Mouse (Mus musculus) lung, postnatal 10 days (tissue): ENCODE measurements around the gene Man2a2.
A peak's percentile ranks its signal among the peaks of the same experiment; 100 is the strongest.
"Not testable (repeated sequence)": the region's sequence is repeated elsewhere in the genome, so short reads cannot be mapped to it uniquely, and the experiment has no call there.

ENCODE experiments used
- DNase-seq: peaks from one replicate; pipeline ENCODE4 v3.0.0; 2021

Gene Man2a2

GRCm38 (mm10) chr7:80331433-80331832 lies 39.7 kb downstream of the Man2a2 start:
- DNase-seq: no peak

- DNase-seq: no peak
Observed at GRCm38 (mm10) chr7:80330278-80330677, 40.9 kb downstream of the Man2a2 start.

- DNase-seq: no peak
Observed at GRCm38 (mm10) chr7:80326076-80326475, 45.1 kb downstream of the Man2a2 start.

GRCm38 (mm10) chr7:80325292-80325868 lies 45.8 kb downstream of the Man2a2 start:
- no peak for DNase-seq

GRCm38 (mm10) chr7:80324816-80325119 lies 46.4 kb downstream of the Man2a2 start:
- DNase-seq: not testable (repeated sequence)

- peak; percentile 96 for DNase-seq
Observed at GRCm38 (mm10) chr7:80324043-80324815, 46.9 kb downstream of the Man2a2 start, which contains the start of gene Rccd1. TSS of gene Rccd1 (minus strand) at chr7:80324454.

- DNase-seq: no peak
Observed at GRCm38 (mm10) chr7:80323336-80323735, 47.8 kb downstream of the Man2a2 start.

- no peak for DNase-seq
Observed at GRCm38 (mm10) chr7:80319846-80320496, 51.2 kb downstream of the Man2a2 start.

GRCm38 (mm10) chr7:80318670-80319069 lies 52.5 kb downstream of the Man2a2 start:
- no peak for DNase-seq

- no peak for DNase-seq
Observed at GRCm38 (mm10) chr7:80317439-80318115, 53.6 kb downstream of the Man2a2 start.

GRCm38 (mm10) chr7:80315733-80316132 lies 55.4 kb downstream of the Man2a2 start:
- DNase-seq: no peak

GRCm38 (mm10) chr7:80310771-80311170 lies 60.4 kb downstream of the Man2a2 start:
- no peak for DNase-seq

GRCm38 (mm10) chr7:80307766-80308165 lies 63.4 kb downstream of the Man2a2 start:
- DNase-seq: no peak

- no peak for DNase-seq
Observed at GRCm38 (mm10) chr7:80301522-80301921, 69.7 kb downstream of the Man2a2 start.

- DNase-seq: no peak
Observed at GRCm38 (mm10) chr7:80299568-80299967, 71.6 kb downstream of the Man2a2 start.
